Mouse (Mus musculus) splenic B cell, adult 2 months (primary cell): Measurements from ENCODE around the gene Pde4dip.

Source experiments
- DNase-seq: peaks from one replicate; pipeline ENCODE4 v3.0.0-alpha.2; 2011; ENCODE audit warnings: low read depth, low spot score
- H3K27me3 ChIP-seq: 2 replicates; pipeline ENCODE4 v1.6.1; 2012; ENCODE audit warnings: mild to moderate bottlenecking, low read length, moderate library complexity, mixed read lengths; ENCODE audit not compliant: control insufficient read depth, poor library complexity, insufficient read depth, severe bottlenecking
- H3K36me3 ChIP-seq: 2 replicates; pipeline ENCODE4 v1.6.1; 2012; ENCODE audit warnings: mild to moderate bottlenecking, low read length, moderate library complexity, mixed read lengths; ENCODE audit not compliant: control insufficient read depth, poor library complexity, insufficient read depth, severe bottlenecking

Pde4dip gene

GRCm38 (mm10) chr3:97742841-97743240 is 145.7 kb downstream of the Pde4dip start:
- Histone ChIP-seq H3K27me3 (no peaks in the 10 kb centered on the region), H3K36me3 (peaks cover 21% of the 10 kb centered on the region)
- DNase-seq: no peak

- Histone ChIP-seq H3K36me3 (peaks cover 7% of the 10 kb centered on the region; the same call in 1 of the 2 replicates), H3K27me3 (no peaks in the 10 kb centered on the region)
- DNase-seq: no peak
Observed at GRCm38 (mm10) chr3:97735575-97735974, 152.9 kb downstream of the Pde4dip start.

- no peak for DNase-seq
- Histone ChIP-seq H3K36me3 (0 out of 2 replicates have a peak, but pooled peaks cover 3% of the 10 kb centered on the region), H3K27me3 (no peaks in the 10 kb centered on the region)
Observed at GRCm38 (mm10) chr3:97734259-97734658, 154.2 kb downstream of the Pde4dip start.

GRCm38 (mm10) chr3:97732622-97733021 is 155.9 kb downstream of the Pde4dip start:
- Histone ChIP-seq H3K36me3 (0 out of 2 replicates have a peak, but pooled peaks cover 3% of the 10 kb centered on the region), H3K27me3 (no peaks in the 10 kb centered on the region)
- DNase-seq: no peak

- DNase-seq: no peak
- Histone ChIP-seq H3K36me3 (no peaks in the 10 kb centered on the region), H3K27me3 (no peaks in the 10 kb centered on the region)
Observed at GRCm38 (mm10) chr3:97730624-97731023, 157.9 kb downstream of the Pde4dip start.

- Histone ChIP-seq H3K27me3 (no peaks in the 10 kb centered on the region), H3K36me3 (no peaks in the 10 kb centered on the region)
- DNase-seq: no peak
Observed at GRCm38 (mm10) chr3:97730131-97730530, 158.4 kb downstream of the Pde4dip start.

GRCm38 (mm10) chr3:97727801-97728200 is 160.7 kb downstream of the Pde4dip start:
- Histone ChIP-seq H3K36me3 (no peaks in the 10 kb centered on the region), H3K27me3 (no peaks in the 10 kb centered on the region)
- DNase-seq: no peak

- DNase-seq: no peak
- H3K36me3 ChIP-seq: no peaks in the 10 kb centered on the region
- H3K27me3 ChIP-seq: no peaks in the 10 kb centered on the region
Observed at GRCm38 (mm10) chr3:97719116-97719515, 169.4 kb downstream of the Pde4dip start.

- DNase-seq: no peak
- H3K36me3 ChIP-seq: no peaks in the 10 kb centered on the region
- H3K27me3 ChIP-seq: no peaks in the 10 kb centered on the region
Observed at GRCm38 (mm10) chr3:97715922-97716321, 172.6 kb downstream of the Pde4dip start.

- Histone ChIP-seq H3K27me3 (no peaks in the 10 kb centered on the region), H3K36me3 (no peaks in the 10 kb centered on the region)
- no peak for DNase-seq
Observed at GRCm38 (mm10) chr3:97710881-97711280, 177.6 kb downstream of the Pde4dip start.

GRCm38 (mm10) chr3:97710134-97710533 is 178.4 kb downstream of the Pde4dip start:
- Histone ChIP-seq H3K27me3 (no peaks in the 10 kb centered on the region), H3K36me3 (no peaks in the 10 kb centered on the region)
- no peak for DNase-seq

- Histone ChIP-seq H3K36me3 (no peaks in the 10 kb centered on the region), H3K27me3 (no peaks in the 10 kb centered on the region)
- DNase-seq: no peak
Observed at GRCm38 (mm10) chr3:97706561-97706960, 181.9 kb downstream of the Pde4dip start.

GRCm38 (mm10) chr3:97705508-97705907 is 183.0 kb downstream of the Pde4dip start:
- Histone ChIP-seq H3K27me3 (no peaks in the 10 kb centered on the region), H3K36me3 (no peaks in the 10 kb centered on the region)
- DNase-seq: no peak

GRCm38 (mm10) chr3:97702448-97703080 is 185.9 kb downstream of the Pde4dip start:
- DNase-seq: no peak
- H3K36me3 ChIP-seq: no peaks in the 10 kb centered on the region
- no peaks in the 10 kb centered on the region for H3K27me3 ChIP-seq

- no peaks in the 10 kb centered on the region for H3K27me3 ChIP-seq
- no peaks in the 10 kb centered on the region for H3K36me3 ChIP-seq
- no peak for DNase-seq
Observed at GRCm38 (mm10) chr3:97701198-97701597, 187.3 kb downstream of the Pde4dip start.

- no peaks in the 10 kb centered on the region for H3K36me3 ChIP-seq
- no peak for DNase-seq
- no peaks in the 10 kb centered on the region for H3K27me3 ChIP-seq
Observed at GRCm38 (mm10) chr3:97699061-97699460, 189.4 kb downstream of the Pde4dip start.
